Mouse (Mus musculus): ENCODE data around the gene Plekhg1. TPM values are rescaled to one million over a fixed set of nuclear protein-coding genes. Genes with fewer than 3 reads are reported as not detected.
A peak's percentile ranks its signal among the peaks of the same experiment; 100 is the strongest.

Plekhg1 gene
- polyA plus RNA-seq, 2 experiments: 14.3 to 20.9 TPM

DNA sequence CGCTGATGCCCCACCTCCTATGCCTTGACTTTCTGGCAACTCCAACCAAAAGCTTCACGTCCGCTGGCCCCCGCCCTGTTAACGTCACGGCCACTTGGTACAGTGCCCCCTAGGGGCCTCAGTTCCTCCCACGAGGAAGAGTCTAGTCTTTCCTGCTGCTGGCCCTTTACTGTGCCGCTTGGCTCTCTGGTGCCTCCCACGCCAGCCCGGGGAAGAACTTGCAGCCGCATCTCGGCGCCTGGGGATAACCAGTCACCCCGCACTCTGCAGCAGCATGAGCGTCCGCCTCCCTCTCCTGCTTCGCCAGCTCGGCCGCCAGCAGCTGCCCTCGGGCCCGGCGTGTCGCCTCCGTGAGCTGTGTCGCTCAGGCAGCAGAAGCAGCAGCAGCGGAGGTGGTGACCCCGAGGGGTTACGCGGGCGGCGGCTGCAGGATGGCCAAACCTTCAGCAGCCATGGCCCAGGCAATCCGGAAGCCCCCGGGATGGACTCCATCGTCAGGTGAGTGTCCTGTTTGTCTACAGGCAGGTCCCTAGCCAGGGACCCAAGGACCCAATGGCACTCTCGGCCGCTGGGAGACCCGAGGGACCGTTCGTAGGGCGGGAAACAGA, 232.9 kb downstream of the Plekhg1 start, which contains the start of gene Mthfd1l:
Gene Mthfd1l (plus strand): TSS at position 138 of the 608 bp plus-strand sequence.
- no peaks in the 10 kb centered on the region for H3K36me3 ChIP-seq (ENCODE audit: control insufficient read depth, insufficient read depth, low read length)
- no peaks in the 10 kb centered on the region for H3K27me3 ChIP-seq (ENCODE audit: control insufficient read depth, insufficient read depth, low read length)
- DNase-seq (ENCODE audit: low spot score) (peak; percentile 86), ATAC-seq (ENCODE audit: low FRiP score, low read depth) (peak; percentile 39)
- WGBS: 2% methylated on average over 40 of the region's 40 CpGs
- 0 out of 2 replicates have a peak, but pooled peaks have one; percentile 12 for TF ChIP-seq POLR2A (IDR thresholded peaks at IDR 0.05; ENCODE audit: borderline replicate concordance, extremely low read depth, insufficient read depth, insufficient read length)
- H3K27ac ChIP-seq (replicated peaks; ENCODE audit: low read depth, low read length): peak within 1 kb of the TSS; percentile 89
- peak within 1 kb of the TSS; percentile 71 for H3K4me3 ChIP-seq (replicated peaks; ENCODE audit: low read length)
- H3K9me3 ChIP-seq (ENCODE audit: control insufficient read depth, low read length): no peaks in the 10 kb centered on the region
- H3K9ac ChIP-seq (ENCODE audit: low read depth, low read length, severe bottlenecking): peak within 1 kb of the TSS; percentile 75
- peak within 1 kb of the TSS; percentile 95 for H3K4me2 ChIP-seq (replicated peaks; ENCODE audit: low read depth, low read length, severe bottlenecking)
- peaks cover 12% of the 10 kb centered on the region; the same call in 1 of the 2 replicates for H3K4me1 ChIP-seq (ENCODE audit: control insufficient read depth, insufficient read depth, low read length)

DNA sequence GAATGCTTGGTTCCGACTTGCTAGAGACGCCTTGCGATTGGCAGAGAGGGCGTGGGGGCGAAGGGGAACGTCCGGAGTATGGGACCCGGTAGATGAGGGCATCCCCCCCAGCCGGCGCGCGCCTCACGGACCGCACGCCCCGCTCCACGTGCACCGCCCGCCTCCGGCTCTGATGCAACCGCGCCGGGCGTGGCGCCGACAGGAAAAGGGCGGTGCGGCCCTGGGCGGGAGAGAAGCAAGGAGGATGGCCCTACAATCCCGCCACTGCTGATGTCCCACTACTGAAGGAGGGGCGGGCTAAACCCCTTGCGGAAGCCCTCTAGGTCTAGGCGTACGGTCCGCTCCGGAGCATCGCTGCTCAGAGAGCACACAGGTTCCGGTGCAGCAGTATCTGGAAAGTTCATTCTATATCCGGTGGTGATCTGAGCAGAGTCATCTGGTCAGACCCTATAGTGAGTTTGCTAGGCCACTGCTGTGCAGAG, 233.5 kb downstream of the Plekhg1 start:
- DNase-seq (ENCODE audit: low spot score) (peak; percentile 88), ATAC-seq (ENCODE audit: low FRiP score, low read depth) (peak; percentile 94)
- Histone ChIP-seq H3K36me3 (ENCODE audit: control insufficient read depth, insufficient read depth, low read length) (no peaks in the 10 kb centered on the region; the same call in 1 of the 2 replicates), H3K4me2 (replicated peaks; ENCODE audit: low read depth, low read length, severe bottlenecking) (peak overlapping the region; percentile 95), H3K9ac (ENCODE audit: low read depth, low read length, severe bottlenecking) (peak overlapping the region; percentile 75), H3K9me3 (ENCODE audit: control insufficient read depth, low read length) (no peaks in the 10 kb centered on the region), H3K27me3 (ENCODE audit: control insufficient read depth, insufficient read depth, low read length) (no peaks in the 10 kb centered on the region), H3K4me3 (replicated peaks; ENCODE audit: low read length) (peak overlapping the region; percentile 71), H3K27ac (replicated peaks; ENCODE audit: low read depth, low read length) (peak overlapping the region; percentile 89), H3K4me1 (ENCODE audit: control insufficient read depth, insufficient read depth, low read length) (peaks cover 12% of the 10 kb centered on the region; the same call in 1 of the 2 replicates)
- under 1% methylated on average over 33 of the region's 39 CpGs for WGBS
- TF ChIP-seq POLR2A (IDR thresholded peaks at IDR 0.05; ENCODE audit: borderline replicate concordance, extremely low read depth, insufficient read depth, insufficient read length): peak; percentile 57; the same call in 1 of the 2 replicates

DNA sequence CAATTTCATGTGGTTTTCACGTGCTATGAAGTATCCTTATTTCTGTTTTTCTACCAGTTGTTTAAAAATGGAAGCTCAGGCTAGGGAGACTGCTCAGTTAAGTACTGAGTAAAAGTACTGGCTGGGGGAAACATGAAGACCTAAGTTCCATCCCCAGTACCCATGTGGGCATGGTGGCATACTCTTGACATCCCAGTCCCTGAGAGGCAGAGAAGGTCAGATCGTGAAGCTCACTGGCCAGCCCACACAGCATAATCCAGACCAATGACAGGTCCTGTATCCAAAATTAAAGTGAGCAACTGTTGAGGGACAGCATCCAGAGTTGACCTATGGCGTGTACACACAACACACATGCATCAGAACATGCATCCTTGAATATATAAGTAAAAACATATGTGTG, 234.2 kb downstream of the Plekhg1 start:
- no peak for DNase-seq (ENCODE audit: low spot score)
- Histone ChIP-seq H3K36me3 (ENCODE audit: control insufficient read depth, insufficient read depth, low read length) (peaks cover 4% of the 10 kb centered on the region; the same call in 1 of the 2 replicates), H3K4me2 (replicated peaks; ENCODE audit: low read depth, low read length, severe bottlenecking) (peak overlapping the region; percentile 95; the same call in 1 of the 2 replicates), H3K27ac (replicated peaks; ENCODE audit: low read depth, low read length) (no peak overlapping the region), H3K9me3 (ENCODE audit: control insufficient read depth, low read length) (no peaks in the 10 kb centered on the region), H3K4me1 (ENCODE audit: control insufficient read depth, insufficient read depth, low read length) (peaks cover 12% of the 10 kb centered on the region; the same call in 1 of the 2 replicates), H3K9ac (ENCODE audit: low read depth, low read length, severe bottlenecking) (no peak overlapping the region), H3K4me3 (replicated peaks; ENCODE audit: low read length) (no peak overlapping the region; the same call in 1 of the 2 replicates), H3K27me3 (ENCODE audit: control insufficient read depth, insufficient read depth, low read length) (no peaks in the 10 kb centered on the region)
- no peak for TF ChIP-seq POLR2A (IDR thresholded peaks at IDR 0.05; ENCODE audit: borderline replicate concordance, extremely low read depth, insufficient read depth, insufficient read length)
- WGBS: 65% methylated on average over 3 of the region's 3 CpGs
- no peak for ATAC-seq (ENCODE audit: low FRiP score, low read depth)

DNA sequence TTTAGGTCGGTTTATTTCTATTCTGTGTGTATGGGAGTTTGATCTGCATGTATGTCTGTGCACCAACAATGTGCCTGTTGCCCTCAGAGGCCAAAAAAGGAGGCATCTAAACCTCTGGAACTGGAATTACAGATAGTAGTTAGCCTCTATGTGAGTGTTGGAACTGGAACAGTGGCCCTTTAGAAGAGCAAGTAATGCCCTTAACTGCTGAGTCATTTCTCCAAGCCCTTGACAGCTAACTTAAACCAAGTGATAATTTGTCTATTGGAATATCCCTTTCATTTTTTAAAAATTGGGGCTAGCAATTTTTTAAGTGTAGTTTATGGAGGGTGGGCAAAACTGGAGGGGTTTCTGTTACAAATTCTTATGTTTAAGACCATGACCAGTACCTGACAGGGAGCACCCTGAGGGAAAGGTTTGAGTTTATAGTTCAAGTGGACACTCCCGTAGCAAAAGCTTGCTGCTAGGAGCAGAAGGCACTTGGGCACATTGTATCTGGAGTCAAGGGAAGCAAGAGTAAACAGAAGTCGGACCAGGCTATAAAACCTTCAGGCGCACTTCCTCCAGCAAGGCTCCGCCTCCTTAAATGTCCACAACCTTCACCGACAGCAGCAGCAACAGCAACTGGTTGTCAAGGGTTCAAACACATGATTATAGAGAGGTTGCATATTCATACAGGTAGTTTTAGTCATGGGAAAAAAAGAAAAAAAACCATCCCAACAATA, 235.9 kb downstream of the Plekhg1 start:
- 40% methylated on average over 6 of the region's 6 CpGs for WGBS
- Histone ChIP-seq H3K4me1 (ENCODE audit: control insufficient read depth, insufficient read depth, low read length) (peaks cover 12% of the 10 kb centered on the region; the same call in 1 of the 2 replicates), H3K4me2 (replicated peaks; ENCODE audit: low read depth, low read length, severe bottlenecking) (no peak overlapping the region), H3K36me3 (ENCODE audit: control insufficient read depth, insufficient read depth, low read length) (peaks cover 19% of the 10 kb centered on the region; the same call in 1 of the 2 replicates), H3K27me3 (ENCODE audit: control insufficient read depth, insufficient read depth, low read length) (no peaks in the 10 kb centered on the region), H3K27ac (replicated peaks; ENCODE audit: low read depth, low read length) (no peak overlapping the region), H3K9me3 (ENCODE audit: control insufficient read depth, low read length) (no peaks in the 10 kb centered on the region), H3K4me3 (replicated peaks; ENCODE audit: low read length) (no peak overlapping the region), H3K9ac (ENCODE audit: low read depth, low read length, severe bottlenecking) (no peak overlapping the region)
- no peak for DNase-seq (ENCODE audit: low spot score)
- no peak for TF ChIP-seq POLR2A (IDR thresholded peaks at IDR 0.05; ENCODE audit: borderline replicate concordance, extremely low read depth, insufficient read depth, insufficient read length)
- no peak for ATAC-seq (ENCODE audit: low FRiP score, low read depth)

DNA sequence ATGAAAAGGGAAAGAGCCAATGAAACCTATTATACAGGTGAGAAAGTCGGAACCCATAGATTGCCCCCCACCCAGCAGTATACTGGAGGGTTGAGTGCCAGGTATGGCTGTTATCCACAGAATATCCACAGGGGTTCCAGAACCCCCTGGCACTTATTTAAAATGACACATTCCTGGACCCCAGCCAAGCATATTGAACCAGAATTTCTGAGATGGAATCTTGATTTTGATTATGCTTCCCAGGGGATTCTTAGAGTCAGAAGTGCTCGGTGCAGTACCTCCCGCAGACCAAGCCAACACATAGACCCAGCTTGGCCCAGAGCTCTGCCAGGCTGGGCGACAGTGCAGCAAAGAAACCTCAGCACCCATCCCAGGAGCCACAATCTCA, 236.5 kb downstream of the Plekhg1 start:
- Histone ChIP-seq H3K9ac (ENCODE audit: low read depth, low read length, severe bottlenecking) (no peak overlapping the region), H3K4me1 (ENCODE audit: control insufficient read depth, insufficient read depth, low read length) (peaks cover 12% of the 10 kb centered on the region; the same call in 1 of the 2 replicates), H3K36me3 (ENCODE audit: control insufficient read depth, insufficient read depth, low read length) (peaks cover 22% of the 10 kb centered on the region; the same call in 1 of the 2 replicates), H3K27me3 (ENCODE audit: control insufficient read depth, insufficient read depth, low read length) (no peaks in the 10 kb centered on the region), H3K27ac (replicated peaks; ENCODE audit: low read depth, low read length) (no peak overlapping the region), H3K4me3 (replicated peaks; ENCODE audit: low read length) (no peak overlapping the region), H3K4me2 (replicated peaks; ENCODE audit: low read depth, low read length, severe bottlenecking) (no peak overlapping the region), H3K9me3 (ENCODE audit: control insufficient read depth, low read length) (no peaks in the 10 kb centered on the region)
- no peak for TF ChIP-seq POLR2A (IDR thresholded peaks at IDR 0.05; ENCODE audit: borderline replicate concordance, extremely low read depth, insufficient read depth, insufficient read length)
- DNase-seq (ENCODE audit: low spot score) (no peak), ATAC-seq (ENCODE audit: low FRiP score, low read depth) (no peak)
- WGBS: 70% methylated on average over 4 of the region's 4 CpGs

Data from limb, embryonic 14.5 days (tissue).